Mouse (Mus musculus) testis, adult 2 months (tissue): ENCODE measurements around the gene Tspan9.

Experiments
- CTCF ChIP-seq: fragments of 200-500 bp; IDR thresholded peaks from 2 replicates; pipeline ENCODE4 v1.5.1; 2012; ENCODE audit warnings: low read depth, mild to moderate bottlenecking, inconsistent platforms, low read length, moderate library complexity; ENCODE audit not compliant: control insufficient read depth, insufficient read depth, insufficient replicate concordance
- POLR2A ChIP-seq: fragments of 200-500 bp; IDR thresholded peaks from 2 replicates; pipeline ENCODE4 v1.6.1; 2012; ENCODE audit warnings: low read depth, mild to moderate bottlenecking, inconsistent platforms, low read length, moderate library complexity; ENCODE audit not compliant: control insufficient read depth

DNA sequence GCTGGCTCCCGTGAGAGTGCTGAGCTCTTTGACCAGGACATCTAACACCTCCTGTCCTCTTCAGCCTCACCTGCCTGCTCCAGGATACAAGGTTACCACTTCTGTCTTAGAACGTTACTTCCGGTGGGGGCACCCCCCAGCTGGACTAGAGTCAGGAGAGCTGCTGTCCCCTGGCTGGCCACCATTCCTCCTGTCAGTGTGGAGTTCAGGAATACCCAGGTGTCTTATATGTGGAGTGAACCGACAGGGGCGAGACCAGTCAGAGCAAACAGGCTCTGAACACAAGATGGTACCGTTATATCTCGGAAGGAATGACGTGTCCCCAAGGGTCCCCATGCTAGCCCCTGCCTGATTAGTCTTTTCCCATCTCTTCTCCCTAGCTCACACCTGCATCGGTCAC lies 106.8 kb downstream of the Tspan9 start:
- TF ChIP-seq CTCF (no peak), POLR2A (no peak)
